Mouse (Mus musculus) stomach, embryonic 15.5 days (tissue): ENCODE measurements at regions not wholly inside any gene's neighbourhood (a gene's known extent, or its start where the extent isn't known, plus 50 kb on each side); places are given as distances from the start of the nearest gene placed in this dataset.

ENCODE experiments used
- ATAC-seq: fragments of 200-750 bp; cut with Nextera tagmentation; 2 replicates; pipeline ENCODE4 v1.8.0; 2017; ENCODE audit warnings: low read depth, moderate number of reproducible peaks, moderate TSS enrichment; ENCODE audit not compliant: insufficient read depth, low FRiP score
- H3K27ac ChIP-seq: fragments of 300-500 bp; sonication (generic); 2 replicates; pipeline ENCODE4 v1.5.1; 2015; ENCODE audit warnings: mild to moderate bottlenecking, inconsistent platforms
- H3K27me3 ChIP-seq: fragments of 300-500 bp; sonication (generic); replicated peaks from 2 replicates; pipeline ENCODE4 v1.6.1; 2015; ENCODE audit warnings: inconsistent platforms
- H3K36me3 ChIP-seq: fragments of 300-500 bp; sonication (generic); 2 replicates; pipeline ENCODE4 v1.6.1; 2015; ENCODE audit warnings: inconsistent platforms
- H3K4me1 ChIP-seq: fragments of 300-500 bp; sonication (generic); 2 replicates; pipeline ENCODE4 v1.6.1; 2015; ENCODE audit warnings: inconsistent platforms
- H3K4me2 ChIP-seq: fragments of 300-500 bp; sonication (generic); 2 replicates; pipeline ENCODE4 v1.6.1; 2015; ENCODE audit warnings: mild to moderate bottlenecking, inconsistent platforms
- H3K4me3 ChIP-seq: fragments of 300-500 bp; sonication (generic); replicated peaks from 2 replicates; pipeline ENCODE4 v1.5.1; 2015; ENCODE audit warnings: inconsistent platforms
- H3K9ac ChIP-seq: fragments of 300-500 bp; sonication (generic); 2 replicates; pipeline ENCODE4 v1.6.1; 2015; ENCODE audit warnings: inconsistent platforms
- H3K9me3 ChIP-seq: fragments of 300-500 bp; sonication (generic); 2 replicates; pipeline ENCODE4 v1.6.1; 2016; ENCODE audit warnings: inconsistent platforms
- WGBS: fragments of 180-500 bp; shearing (Covaris S2); methylation state at CpG from one replicate; pipeline ENCODE4 v1.1.7; 2015; 5-methylcytosine and 5-hydroxymethylcytosine counted together

GRCm38 (mm10) chr4:142577519-142577918, 338.3 kb upstream of the Kazn start:
- no peak for ATAC-seq
- 26% methylated on average over 4 of the region's 4 CpGs for WGBS
- H3K36me3 ChIP-seq: no peaks in the 10 kb centered on the region
- no peak overlapping the region for H3K4me3 ChIP-seq
- no peak overlapping the region for H3K9ac ChIP-seq
- H3K4me2 ChIP-seq: no peak overlapping the region
- H3K4me1 ChIP-seq: no peaks in the 10 kb centered on the region
- peak overlapping the region; percentile 62; the same call in 1 of the 2 replicates for H3K27ac ChIP-seq
- no peaks in the 10 kb centered on the region for H3K27me3 ChIP-seq
- no peaks in the 10 kb centered on the region for H3K9me3 ChIP-seq

DNA sequence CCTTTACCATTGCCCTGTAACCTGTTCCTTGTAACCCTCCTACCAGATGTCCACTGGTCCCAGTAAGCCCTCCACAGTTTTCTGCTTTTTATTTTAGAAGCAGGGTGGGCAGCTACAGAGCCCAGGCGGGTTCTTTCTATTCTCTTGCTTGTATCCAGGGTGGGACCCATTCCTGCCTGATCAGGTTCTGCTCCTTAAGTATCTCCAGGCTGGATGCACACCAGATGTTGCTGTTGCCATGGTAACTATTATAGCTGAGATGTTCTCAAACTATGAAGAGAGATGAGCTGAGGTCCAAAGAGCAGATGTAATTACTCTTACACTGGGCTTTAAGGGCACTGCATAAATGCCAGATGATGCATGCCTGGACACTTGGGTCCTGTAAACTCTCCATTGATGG, 335.3 kb upstream of the Kazn start:
- H3K36me3 ChIP-seq: no peaks in the 10 kb centered on the region
- H3K4me1 ChIP-seq: no peaks in the 10 kb centered on the region
- no peaks in the 10 kb centered on the region for H3K27me3 ChIP-seq
- 65% methylated on average over 1 of the region's 1 CpGs for WGBS
- no peak overlapping the region for H3K4me2 ChIP-seq
- ATAC-seq: no peak
- H3K9ac ChIP-seq: no peak overlapping the region
- H3K9me3 ChIP-seq: no peaks in the 10 kb centered on the region
- H3K4me3 ChIP-seq: no peak overlapping the region
- H3K27ac ChIP-seq: no peak overlapping the region

DNA sequence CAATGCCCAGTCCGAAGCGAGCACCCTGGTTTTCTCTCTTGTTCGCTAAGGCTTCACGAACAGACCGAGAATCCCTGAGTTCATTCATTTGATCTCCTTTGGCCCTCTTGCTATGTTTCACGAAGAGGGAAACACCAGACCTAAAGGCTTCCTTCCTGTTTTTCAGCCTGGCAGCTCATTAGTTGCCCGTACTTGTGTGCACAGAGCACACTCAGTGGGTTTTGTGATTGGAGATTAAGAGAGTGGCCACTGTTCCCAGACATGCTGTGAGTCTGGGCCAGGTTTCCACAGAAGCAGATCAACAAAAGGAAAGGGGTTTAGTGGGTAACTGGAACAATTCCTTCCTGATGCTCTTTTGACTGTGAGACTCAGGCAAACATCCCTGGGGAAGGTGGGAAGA, 331.5 kb upstream of the Kazn start:
- WGBS: 79% methylated on average over 7 of the region's 7 CpGs
- no peak for ATAC-seq
- H3K27me3 ChIP-seq: no peaks in the 10 kb centered on the region

GRCm38 (mm10) chr4:142568556-142568955, 329.4 kb upstream of the Kazn start:
- Histone ChIP-seq H3K27me3 (no peaks in the 10 kb centered on the region), H3K9ac (no peak overlapping the region), H3K4me3 (no peak overlapping the region), H3K4me1 (no peaks in the 10 kb centered on the region), H3K27ac (no peak overlapping the region), H3K4me2 (no peak overlapping the region), H3K9me3 (no peaks in the 10 kb centered on the region), H3K36me3 (no peaks in the 10 kb centered on the region)
- no peak for ATAC-seq
- 75% methylated on average over 6 of the region's 6 CpGs for whole genome bisulfite sequencing

More for the DNA sequence above, 331.5 kb upstream of the Kazn start:
- no peaks in the 10 kb centered on the region for H3K9me3 ChIP-seq
- no peaks in the 10 kb centered on the region for H3K4me1 ChIP-seq
- H3K4me3 ChIP-seq: no peak overlapping the region
- H3K4me2 ChIP-seq: no peak overlapping the region
- no peak overlapping the region for H3K27ac ChIP-seq
- no peak overlapping the region for H3K9ac ChIP-seq
- H3K36me3 ChIP-seq: no peaks in the 10 kb centered on the region

- no peak for ATAC-seq
- no peak overlapping the region for H3K4me3 ChIP-seq
- WGBS: 44% methylated on average over 3 of the region's 3 CpGs
Measured at GRCm38 (mm10) chr4:142554716-142555115, 315.5 kb upstream of the Kazn start.

DNA sequence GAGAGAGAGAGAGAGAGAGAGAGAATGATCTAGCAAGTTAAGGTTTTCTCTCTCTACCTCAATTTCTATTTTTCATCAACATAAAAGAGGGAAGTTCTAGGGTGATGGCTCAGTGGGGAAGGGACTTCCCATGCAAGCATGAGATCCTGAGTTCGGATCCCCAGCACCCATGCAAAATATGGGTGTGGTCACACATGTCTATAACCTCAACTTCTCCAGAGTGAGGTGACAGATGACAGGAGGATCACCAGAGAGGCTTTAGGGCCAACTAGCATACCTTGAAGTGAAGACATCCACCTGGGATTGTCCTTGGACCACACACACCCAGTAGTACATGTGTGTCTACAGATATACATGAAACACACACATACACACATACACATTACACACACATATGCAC, 306.7 kb upstream of the Kazn start:
- Histone ChIP-seq H3K36me3 (no peaks in the 10 kb centered on the region), H3K27ac (no peak overlapping the region), H3K27me3 (no peaks in the 10 kb centered on the region), H3K9me3 (no peaks in the 10 kb centered on the region), H3K9ac (no peak overlapping the region), H3K4me3 (no peak overlapping the region), H3K4me2 (no peak overlapping the region), H3K4me1 (no peaks in the 10 kb centered on the region)
- WGBS: 86% methylated on average over 1 of the region's 1 CpGs
- no peak for ATAC-seq

More at GRCm38 (mm10) chr4:142554716-142555115, 315.5 kb upstream of the Kazn start:
- Histone ChIP-seq H3K9ac (no peak overlapping the region), H3K36me3 (no peaks in the 10 kb centered on the region), H3K4me2 (no peak overlapping the region), H3K9me3 (no peaks in the 10 kb centered on the region), H3K27me3 (no peaks in the 10 kb centered on the region), H3K4me1 (no peaks in the 10 kb centered on the region), H3K27ac (no peak overlapping the region)

DNA sequence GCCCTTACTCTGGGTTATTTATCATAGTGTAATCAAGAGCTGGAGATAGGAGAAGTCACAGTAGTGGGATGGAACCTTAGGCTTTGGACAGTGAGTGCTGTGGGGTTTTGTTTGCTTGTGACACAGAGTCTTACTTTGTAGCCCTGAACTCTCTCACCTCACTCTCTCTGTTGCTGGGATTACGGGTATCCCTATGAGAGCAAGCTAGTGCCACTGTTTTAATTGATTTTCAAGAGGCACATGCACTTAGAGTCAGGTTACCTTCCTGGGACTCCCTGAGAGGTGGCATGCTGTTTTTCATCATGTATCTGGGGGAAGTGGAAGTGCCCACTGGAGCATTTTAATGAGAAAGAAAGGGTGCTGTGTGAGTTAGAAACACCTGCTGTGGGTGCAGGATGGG, 306.0 kb upstream of the Kazn start:
- H3K27me3 ChIP-seq: no peaks in the 10 kb centered on the region
- no peak overlapping the region for H3K27ac ChIP-seq
- ATAC-seq: no peak
- H3K36me3 ChIP-seq: no peaks in the 10 kb centered on the region
- H3K4me3 ChIP-seq: no peak overlapping the region
- H3K9me3 ChIP-seq: no peaks in the 10 kb centered on the region
- WGBS: 40% methylated on average over 1 of the region's 1 CpGs
- no peak overlapping the region for H3K4me2 ChIP-seq
- no peak overlapping the region for H3K9ac ChIP-seq
- no peaks in the 10 kb centered on the region for H3K4me1 ChIP-seq

DNA sequence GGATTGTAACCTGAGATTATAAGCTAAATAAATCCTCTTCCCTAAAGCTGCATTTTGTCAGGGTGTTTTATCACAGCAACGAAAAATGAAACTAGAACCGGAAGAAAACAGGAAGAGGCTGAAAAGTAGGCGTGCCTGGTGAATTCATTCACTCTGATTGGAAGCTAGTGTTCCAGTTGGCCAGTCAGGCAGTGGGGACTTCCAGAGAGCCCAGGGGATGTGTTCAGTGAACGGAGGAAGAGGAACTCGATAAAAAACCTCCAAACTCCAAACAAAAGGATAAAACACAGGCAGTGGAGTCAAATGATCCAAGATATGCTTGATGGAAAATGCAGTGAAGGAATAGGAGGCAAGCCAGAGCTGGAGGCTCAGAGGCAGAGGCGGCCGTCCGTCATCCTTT, 305.5 kb upstream of the Kazn start:
- H3K27me3 ChIP-seq: no peaks in the 10 kb centered on the region
- no peak overlapping the region for H3K4me2 ChIP-seq
- H3K36me3 ChIP-seq: no peaks in the 10 kb centered on the region
- no peak overlapping the region for H3K4me3 ChIP-seq
- WGBS: 68% methylated on average over 8 of the region's 8 CpGs
- no peak for ATAC-seq
- no peak overlapping the region for H3K27ac ChIP-seq
- no peaks in the 10 kb centered on the region for H3K4me1 ChIP-seq
- no peak overlapping the region for H3K9ac ChIP-seq
- H3K9me3 ChIP-seq: no peaks in the 10 kb centered on the region

DNA sequence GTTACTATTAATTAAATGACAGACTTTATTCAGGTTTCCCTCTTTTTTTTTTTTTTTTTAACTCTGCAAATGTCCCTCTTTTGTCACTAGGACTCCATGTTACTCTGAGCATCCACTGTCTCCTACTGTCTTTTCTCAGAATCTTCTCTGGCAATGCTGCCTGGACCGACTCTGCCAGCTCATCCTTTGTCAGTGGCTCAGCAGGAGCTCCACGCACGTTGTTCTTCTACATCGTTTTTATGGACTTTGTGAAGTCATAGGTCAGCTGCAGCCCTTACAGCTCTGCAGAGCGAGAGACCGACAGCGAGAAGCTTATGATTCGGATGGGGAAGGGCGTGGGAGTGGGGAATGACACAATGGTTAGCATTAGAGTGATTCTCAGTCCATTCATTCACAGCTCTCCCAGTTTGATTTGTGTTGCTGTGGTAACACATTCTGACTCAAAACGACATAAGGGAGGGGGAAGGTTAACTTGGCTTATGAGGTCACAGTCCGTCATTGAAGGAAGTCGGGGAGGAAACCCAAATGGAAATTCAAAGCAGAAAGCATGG, 300.1 kb upstream of the Kazn start:
- Histone ChIP-seq H3K27ac (no peak overlapping the region), H3K9ac (no peak overlapping the region), H3K9me3 (no peaks in the 10 kb centered on the region), H3K4me1 (no peaks in the 10 kb centered on the region), H3K4me3 (no peak overlapping the region), H3K4me2 (no peak overlapping the region), H3K36me3 (no peaks in the 10 kb centered on the region), H3K27me3 (no peaks in the 10 kb centered on the region)
- no peak for ATAC-seq
- WGBS: 60% methylated on average over 12 of the region's 12 CpGs

DNA sequence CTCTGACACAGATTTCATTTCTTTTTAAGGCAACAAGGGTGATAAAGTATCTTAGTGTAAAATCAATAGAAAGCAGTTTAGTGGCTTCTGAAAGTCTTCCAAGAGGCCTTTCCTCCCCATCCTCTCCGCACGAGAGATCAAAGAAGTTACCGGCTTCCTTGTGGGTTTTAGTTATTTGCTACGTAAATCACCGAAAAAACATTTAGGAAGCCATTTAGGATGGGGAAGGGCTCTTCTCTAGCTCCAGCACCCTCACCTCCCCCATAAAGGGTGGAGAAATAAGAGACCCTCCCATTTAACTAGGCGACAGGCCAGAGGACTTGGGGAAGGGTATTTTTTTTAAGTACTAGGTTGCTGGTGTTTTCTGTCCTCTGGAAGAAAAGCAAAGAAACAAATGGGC, 287.9 kb upstream of the Kazn start:
- Histone ChIP-seq H3K9ac (no peak overlapping the region), H3K4me1 (no peaks in the 10 kb centered on the region), H3K4me3 (no peak overlapping the region), H3K27ac (no peak overlapping the region), H3K27me3 (no peaks in the 10 kb centered on the region), H3K4me2 (no peak overlapping the region), H3K9me3 (no peaks in the 10 kb centered on the region), H3K36me3 (no peaks in the 10 kb centered on the region)
- no peak for ATAC-seq
- WGBS: 55% methylated on average over 6 of the region's 6 CpGs

DNA sequence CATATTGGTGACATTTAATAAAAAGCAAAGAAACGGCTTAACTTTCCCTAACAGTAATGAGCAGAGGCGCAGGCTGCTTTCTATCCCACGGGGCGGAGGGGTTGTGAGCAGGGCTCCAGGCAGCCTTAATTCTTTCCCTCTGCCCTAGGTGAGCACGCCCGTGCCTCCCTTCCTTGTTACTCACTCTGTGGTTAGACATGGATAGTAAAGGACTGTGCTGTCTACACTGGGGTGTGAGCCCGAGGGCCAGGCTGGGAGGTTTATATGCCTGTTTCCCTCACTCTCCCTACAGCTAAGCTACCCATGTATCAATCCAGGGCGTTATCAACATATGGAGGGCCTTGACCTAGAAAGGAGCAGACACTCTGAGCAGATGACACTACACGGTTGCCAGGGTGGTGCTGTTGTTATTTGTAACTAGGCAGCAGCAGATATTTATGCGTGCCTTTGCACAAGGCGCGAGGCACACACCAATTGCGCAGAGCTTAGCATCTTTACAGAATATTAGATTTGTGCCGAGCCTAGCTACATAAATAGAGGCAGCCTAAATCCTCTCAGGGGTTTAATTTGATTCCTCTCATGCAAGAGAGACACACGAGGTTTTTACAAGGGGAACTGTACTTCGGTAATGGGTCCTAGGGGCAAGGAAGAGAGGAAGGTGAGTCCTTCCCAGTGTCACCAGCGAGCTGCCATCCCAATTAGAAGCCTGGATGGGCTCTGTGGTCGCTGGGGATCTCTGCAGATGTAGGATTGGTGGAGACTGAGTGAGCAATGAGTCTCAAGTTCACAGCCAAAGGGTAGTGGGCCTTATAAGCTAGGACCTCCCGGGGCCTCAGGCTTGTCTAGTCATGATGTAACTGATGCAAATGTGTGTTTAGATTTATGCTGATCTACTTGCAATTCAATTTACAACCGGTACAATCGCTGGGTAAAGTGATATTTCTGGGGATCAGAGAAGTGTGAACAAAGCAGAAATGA, 278.6 kb upstream of the Kazn start:
- WGBS: 70% methylated on average over 21 of the region's 21 CpGs
- Histone ChIP-seq H3K9me3 (no peaks in the 10 kb centered on the region), H3K9ac (no peak overlapping the region), H3K27me3 (no peaks in the 10 kb centered on the region), H3K4me2 (no peak overlapping the region), H3K4me3 (no peak overlapping the region), H3K27ac (no peak overlapping the region), H3K4me1 (no peaks in the 10 kb centered on the region), H3K36me3 (no peaks in the 10 kb centered on the region)
- no peak for ATAC-seq

GRCm38 (mm10) chr4:142514751-142515150, 275.6 kb upstream of the Kazn start:
- Histone ChIP-seq H3K36me3 (no peaks in the 10 kb centered on the region), H3K9me3 (no peaks in the 10 kb centered on the region), H3K4me3 (no peak overlapping the region), H3K27me3 (no peaks in the 10 kb centered on the region), H3K4me2 (no peak overlapping the region), H3K27ac (no peak overlapping the region), H3K4me1 (no peaks in the 10 kb centered on the region), H3K9ac (no peak overlapping the region)
- ATAC-seq: no peak
- 91% methylated on average over 4 of the region's 4 CpGs for WGBS
